Comparison of ENCODE assay signal across 9 mouse cellular contexts in genomic region chr3:30650062-30650841, GRCm38 (mm10). TPM values are rescaled to one million over a fixed set of nuclear protein-coding genes. Genes with fewer than 3 reads are reported as not detected.
DNase-seq lines count a peak whose midpoint lies in the region; ATAC-seq lines count a peak whose summit lies in the region.
"Had no signal": no experiment of that assay in that cellular context is flagged by ENCODE, and none has a peak within 500 bp of the region (broad histone marks: within the 10 kb centered on the region; RNA-seq: fewer than 3 reads in every experiment).

No protein-coding gene starts in this region.

- H3K4me1 ChIP-seq in forebrain, embryonic 15.5 days: peaks cover 17% of the 10 kb centered on the region
- H3K4me1 ChIP-seq in kidney, embryonic 15.5 days: peaks cover 15% of the 10 kb centered on the region
- no peaks in the 10 kb centered on the region; the same call in 1 of the 2 replicates for H3K4me1 ChIP-seq in stomach, embryonic 14.5 days (ENCODE audit: control insufficient read depth, insufficient read depth, low read length)

- WGBS in forebrain, embryonic 15.5 days: under 1% methylated on average over 41 of the region's 41 CpGs
- whole genome bisulfite sequencing in kidney, embryonic 15.5 days: under 1% methylated on average over 41 of the region's 41 CpGs
- 1% methylated on average over 41 of the region's 41 CpGs for WGBS in stomach, embryonic 14.5 days

- no peaks in the 10 kb centered on the region for H3K36me3 ChIP-seq in forebrain, embryonic 15.5 days
- no peaks in the 10 kb centered on the region for H3K36me3 ChIP-seq in kidney, embryonic 15.5 days
- no peaks in the 10 kb centered on the region for H3K36me3 ChIP-seq in stomach, embryonic 14.5 days (ENCODE audit: control insufficient read depth, insufficient read depth, low read length)

- H3K4me3 ChIP-seq in forebrain, embryonic 15.5 days: peak overlapping the region; percentile 37
- peak overlapping the region; percentile 47 for H3K4me3 ChIP-seq in kidney, embryonic 15.5 days (replicated peaks)
- H3K4me3 ChIP-seq in stomach, embryonic 14.5 days (ENCODE audit: low read depth, low read length): peak overlapping the region; percentile 34
- H3K4me3 ChIP-seq: erythroblast, embryonic 14.5 days had no signal

- H3K4me2 ChIP-seq in forebrain, embryonic 15.5 days (replicated peaks): peak overlapping the region; percentile 54
- H3K4me2 ChIP-seq in kidney, embryonic 15.5 days: peak overlapping the region; percentile 66
- H3K4me2 ChIP-seq in stomach, embryonic 14.5 days (replicated peaks; ENCODE audit: low read depth, low read length): peak overlapping the region; percentile 74

- ATAC-seq in forebrain, embryonic 15.5 days (replicated peaks): peak; percentile 75
- peak; percentile 69 for ATAC-seq in kidney, embryonic 15.5 days (replicated peaks; ENCODE audit: low FRiP score)
- 0 out of 2 replicates have a peak, but pooled peaks have one; percentile 59 for ATAC-seq in stomach, embryonic 14.5 days (ENCODE audit: insufficient number of reproducible peaks, insufficient read depth, low FRiP score, low read depth)
- ATAC-seq in erythroid progenitor cell, adult 5-6 weeks (replicated peaks; ENCODE audit: low FRiP score, poor library complexity, severe bottlenecking): no peak

- H3K27ac ChIP-seq in forebrain, embryonic 15.5 days (replicated peaks): no peak overlapping the region
- no peak overlapping the region for H3K27ac ChIP-seq in kidney, embryonic 15.5 days
- no peak overlapping the region for H3K27ac ChIP-seq in stomach, embryonic 14.5 days (ENCODE audit: low read length)

- H3K9me3 ChIP-seq in forebrain, embryonic 15.5 days: no peaks in the 10 kb centered on the region
- H3K9me3 ChIP-seq in kidney, embryonic 15.5 days (replicated peaks): no peaks in the 10 kb centered on the region
- H3K9me3 ChIP-seq in stomach, embryonic 14.5 days (ENCODE audit: control insufficient read depth, low read depth, low read length): no peaks in the 10 kb centered on the region

- no peak overlapping the region for H3K9ac ChIP-seq in forebrain, embryonic 15.5 days (replicated peaks)
- peak overlapping the region; percentile 22; the same call in 1 of the 2 replicates for H3K9ac ChIP-seq in kidney, embryonic 15.5 days
- H3K9ac ChIP-seq in stomach, embryonic 14.5 days (replicated peaks; ENCODE audit: low read depth, low read length): peak overlapping the region; percentile 3; the same call in 1 of the 2 replicates

- DNase-seq in ovary, postnatal 14 days (ENCODE audit: low spot score): peak; percentile 5
- no peak for DNase-seq in ovary, adult 18-20 months (ENCODE audit: low spot score)
- peak; percentile 38 for DNase-seq in brain, adult 2 months (ENCODE audit: low read depth, low spot score)
- DNase-seq in lung, postnatal 25 days (ENCODE audit: low spot score): peak; percentile 8

- peaks cover 26% of the 10 kb centered on the region for H3K27me3 ChIP-seq in forebrain, embryonic 15.5 days
- H3K27me3 ChIP-seq in kidney, embryonic 15.5 days: peaks cover 28% of the 10 kb centered on the region
- 0 out of 2 replicates have a peak, but pooled peaks cover 4% of the 10 kb centered on the region for H3K27me3 ChIP-seq in stomach, embryonic 14.5 days (ENCODE audit: control insufficient read depth, insufficient read depth, low read length)

RNA-seq across cellular contexts. Expression of gene Lrrc34, which starts 2.6 kb away (rescaled TPM):
- polyA plus RNA-seq in forebrain, embryonic 15.5 days (2015; fragmentation: Nextera tagmentation; extraction: Ambion mirVana): 0.88 and 1.9 TPM in 2 replicates
- polyA plus RNA-seq in kidney, embryonic 15.5 days (2015; fragmentation: Nextera tagmentation; extraction: Ambion mirVana): 2.2 and 2.4 TPM in 2 replicates
- polyA plus RNA-seq in stomach, embryonic 14.5 days (2014; fragmentation: Nextera tagmentation; extraction: Ambion mirVana): 1.1 and 1.4 TPM in 2 replicates
- not detected in 2 replicates for total RNA-seq in erythroid progenitor cell, adult 5-6 weeks (2015; ENCODE audit: low replicate concordance)
- not detected in 2 replicates for total RNA-seq in erythroid progenitor cell, adult 5-6 weeks (2017; ENCODE audit: low replicate concordance)
- polyA plus RNA-seq: erythroblast, embryonic 14.5 days had no signal

RNA-seq across cellular contexts. Expression of gene Lrriq4, which starts 5.9 kb away (rescaled TPM):
- polyA plus RNA-seq in forebrain, embryonic 15.5 days (2015; fragmentation: Nextera tagmentation; extraction: Ambion mirVana): not detected in 2 replicates
- polyA plus RNA-seq in kidney, embryonic 15.5 days (2015; fragmentation: Nextera tagmentation; extraction: Ambion mirVana): not detected in 2 replicates
- not detected in 2 replicates for polyA plus RNA-seq in stomach, embryonic 14.5 days (2014; fragmentation: Nextera tagmentation; extraction: Ambion mirVana)
- total RNA-seq in erythroid progenitor cell, adult 5-6 weeks (2015; ENCODE audit: low replicate concordance): not detected in 2 replicates
- total RNA-seq in erythroid progenitor cell, adult 5-6 weeks (2017; ENCODE audit: low replicate concordance): not detected in 2 replicates
- polyA plus RNA-seq: erythroblast, embryonic 14.5 days had no signal

RNA-seq across cellular contexts. Expression of gene Mynn, which starts 48.4 kb away (rescaled TPM):
- 39.6 TPM in 2 replicates for polyA plus RNA-seq in forebrain, embryonic 15.5 days (2015; fragmentation: Nextera tagmentation; extraction: Ambion mirVana)
- 34.3 and 36.0 TPM in 2 replicates for polyA plus RNA-seq in kidney, embryonic 15.5 days (2015; fragmentation: Nextera tagmentation; extraction: Ambion mirVana)
- polyA plus RNA-seq in stomach, embryonic 14.5 days (2014; fragmentation: Nextera tagmentation; extraction: Ambion mirVana): 28.5 and 30.2 TPM in 2 replicates
- total RNA-seq in erythroid progenitor cell, adult 5-6 weeks (2015; ENCODE audit: low replicate concordance): 14.1 and 32.3 TPM in 2 replicates
- total RNA-seq in erythroid progenitor cell, adult 5-6 weeks (2017; ENCODE audit: low replicate concordance): 22.8 and 24.0 TPM in 2 replicates

RNA-seq across cellular contexts. Expression of gene Lrrc31, which starts 49.4 kb away (rescaled TPM):
- not detected in 2 replicates for polyA plus RNA-seq in forebrain, embryonic 15.5 days (2015; fragmentation: Nextera tagmentation; extraction: Ambion mirVana)
- polyA plus RNA-seq in kidney, embryonic 15.5 days (2015; fragmentation: Nextera tagmentation; extraction: Ambion mirVana): 0.08 and 0.18 TPM in 2 replicates
- polyA plus RNA-seq in stomach, embryonic 14.5 days (2014; fragmentation: Nextera tagmentation; extraction: Ambion mirVana): 0.39 and 1.4 TPM in 2 replicates
- not detected in 2 replicates for total RNA-seq in erythroid progenitor cell, adult 5-6 weeks (2015; ENCODE audit: low replicate concordance)
- total RNA-seq in erythroid progenitor cell, adult 5-6 weeks (2017; ENCODE audit: low replicate concordance): not detected in 2 replicates
- polyA plus RNA-seq: erythroblast, embryonic 14.5 days had no signal

RNA-seq across cellular contexts. Expression of gene Actrt3, which starts 50.5 kb away (rescaled TPM):
- 0.11 and 0.22 TPM in 2 replicates for polyA plus RNA-seq in forebrain, embryonic 15.5 days (2015; fragmentation: Nextera tagmentation; extraction: Ambion mirVana)
- not detected in 2 replicates for polyA plus RNA-seq in kidney, embryonic 15.5 days (2015; fragmentation: Nextera tagmentation; extraction: Ambion mirVana)
- not detected in 2 replicates for polyA plus RNA-seq in stomach, embryonic 14.5 days (2014; fragmentation: Nextera tagmentation; extraction: Ambion mirVana)
- not detected in 2 replicates for total RNA-seq in erythroid progenitor cell, adult 5-6 weeks (2015; ENCODE audit: low replicate concordance)
- not detected in 2 replicates for total RNA-seq in erythroid progenitor cell, adult 5-6 weeks (2017; ENCODE audit: low replicate concordance)
- polyA plus RNA-seq: erythroblast, embryonic 14.5 days had no signal
